Mouse (Mus musculus): ENCODE results near the gene Cdkn2b. TPM values are rescaled to one million over a fixed set of nuclear protein-coding genes. Genes with fewer than 3 reads are reported as not detected.

Cdkn2b gene
- under 1 TPM; 0.50 to 0.76 TPM for total RNA-seq (2021)

- intact Hi-C loops (cut with DNase I): loop anchor here (1.0 kb wide), 1 partner anchor 165 kb away; no protein-coding TSS in a partner anchor
- DNase-seq: peak; percentile 95 to 96
These were observed at the start of gene Cdkn2b for GRCm38 (mm10) chr4:89310491-89311254. Cdkn2b (minus strand) TSS chr4:89311039.

DNA sequence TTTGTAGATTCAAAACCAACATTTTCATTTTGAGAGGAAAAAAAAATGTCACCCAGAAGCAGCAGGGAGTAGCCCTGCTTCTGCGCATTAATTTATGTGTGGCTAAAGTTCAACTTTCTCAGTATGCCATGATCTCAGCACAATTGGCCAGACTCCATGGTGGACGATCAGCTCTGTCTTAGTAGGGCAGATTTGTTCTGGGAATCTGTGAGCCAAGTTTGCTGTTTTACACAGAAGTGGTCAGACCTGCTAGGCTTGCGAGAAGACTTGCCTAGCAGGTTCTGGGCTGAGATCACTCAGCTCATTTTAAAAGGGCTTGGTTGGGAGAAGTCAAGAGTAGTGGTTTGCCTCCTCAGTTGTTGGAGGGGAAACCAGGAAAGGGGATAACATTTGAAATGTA is 49.5 kb upstream of the Cdkn2b start:
- no peak for DNase-seq
- intact Hi-C loops (cut with DNase I): no loop called here

- DNase-seq: no peak
- intact Hi-C loops (cut with DNase I): no loop called here
These were observed 48.7 kb upstream of the Cdkn2b start for GRCm38 (mm10) chr4:89359506-89359905.

DNA sequence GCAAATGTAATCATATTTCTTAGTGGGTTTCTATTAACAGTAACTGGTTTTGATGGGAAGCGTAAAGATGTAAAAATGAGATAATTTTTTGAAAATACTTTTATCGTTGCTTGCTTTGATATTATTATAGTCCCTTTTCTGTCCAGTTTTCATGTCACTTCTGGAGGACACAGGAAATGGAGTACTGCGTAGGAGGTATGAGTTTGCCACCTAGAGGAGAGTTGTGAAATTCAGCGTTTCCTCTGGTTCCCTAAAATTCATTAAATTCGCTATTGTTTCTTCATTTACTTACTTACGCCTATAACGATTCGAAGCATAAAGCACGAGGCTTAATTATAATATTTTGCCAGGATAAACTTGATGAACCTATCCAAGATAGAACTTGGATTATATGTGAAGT is 43.1 kb upstream of the Cdkn2b start:
- no peak for DNase-seq
- intact Hi-C loops (cut with DNase I): no loop called here

DNA sequence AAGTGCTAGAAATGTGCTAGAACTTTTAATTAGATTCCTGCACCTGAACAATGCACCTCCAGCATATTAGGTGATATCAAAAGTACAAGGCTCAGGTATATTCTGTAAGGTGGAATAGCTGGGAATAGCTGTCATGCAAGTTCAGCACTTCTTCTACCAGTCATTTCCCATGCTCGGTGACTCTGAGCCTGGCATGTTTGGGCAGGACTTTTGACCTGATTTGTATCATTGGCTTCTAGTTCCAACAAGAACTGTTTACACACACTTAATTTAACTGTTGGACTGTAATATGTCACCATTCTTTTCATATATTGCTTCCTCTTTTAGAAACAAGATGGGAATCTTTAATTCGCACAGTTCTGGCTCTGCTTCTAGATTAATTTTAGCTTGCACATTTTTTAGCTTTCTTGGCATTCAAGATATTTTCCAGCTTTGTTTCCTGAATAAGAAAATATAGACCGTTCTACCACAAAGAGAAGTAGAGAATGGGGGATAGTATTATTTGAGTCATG is 42.3 kb upstream of the Cdkn2b start:
- no peak for DNase-seq
- intact Hi-C loops (cut with DNase I): no loop called here

DNA sequence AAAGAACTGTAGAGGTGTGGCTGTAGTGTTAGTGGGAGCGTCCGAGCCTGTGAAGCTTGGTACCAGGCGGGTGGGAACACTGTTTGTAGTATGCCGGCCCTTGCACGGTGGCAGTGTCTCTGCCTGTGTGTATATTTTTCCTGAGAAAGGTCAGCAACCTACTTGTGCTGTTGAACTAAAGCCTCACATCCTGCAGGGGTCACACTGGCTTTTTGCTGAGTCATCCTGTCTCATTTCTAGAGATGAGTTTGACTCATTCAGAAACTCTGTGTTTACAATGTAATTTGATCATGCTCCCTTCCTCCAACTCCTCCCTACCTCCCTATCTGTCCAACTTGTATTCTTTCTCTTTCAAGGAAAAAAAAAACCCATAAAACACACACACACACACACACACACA is 40.6 kb upstream of the Cdkn2b start:
- intact Hi-C loops (cut with DNase I): no loop called here
- DNase-seq: no peak

DNA sequence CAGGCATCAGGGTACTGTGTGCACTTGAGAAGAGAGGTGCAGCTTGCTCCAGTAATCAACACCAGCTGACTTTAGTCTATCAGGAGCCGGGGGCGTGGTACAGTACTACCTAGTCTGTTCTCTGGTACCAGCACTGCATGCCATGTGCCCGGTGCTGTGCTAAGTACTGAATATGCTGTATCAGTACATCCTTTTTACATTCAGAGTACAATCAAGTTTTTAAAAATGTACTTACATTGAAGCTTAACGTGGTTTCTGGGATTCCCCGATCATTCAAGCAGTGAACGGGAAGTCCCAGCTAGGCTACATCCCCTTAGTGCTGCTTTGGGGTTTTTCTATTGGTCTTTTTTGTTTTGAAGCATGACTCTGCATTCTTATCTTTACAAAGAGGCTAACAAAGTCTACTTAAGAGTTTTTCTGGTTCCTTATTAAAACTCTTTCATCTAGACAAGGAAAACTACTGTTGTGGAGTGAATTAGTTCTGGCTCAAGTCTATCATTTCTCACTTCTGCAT is 40.2 kb upstream of the Cdkn2b start:
- DNase-seq: no peak

GRCm38 (mm10) chr4:89350391-89350790 is 39.6 kb upstream of the Cdkn2b start:
- DNase-seq: no peak
- intact Hi-C loops (cut with DNase I): no loop called here

More for the DNA sequence above, 40.2 kb upstream of the Cdkn2b start:
- intact Hi-C loops (cut with DNase I): no loop called here

- DNase-seq: no peak
- intact Hi-C loops (cut with DNase I): no loop called here
These were observed 38.0 kb upstream of the Cdkn2b start for GRCm38 (mm10) chr4:89348842-89349241.

DNA sequence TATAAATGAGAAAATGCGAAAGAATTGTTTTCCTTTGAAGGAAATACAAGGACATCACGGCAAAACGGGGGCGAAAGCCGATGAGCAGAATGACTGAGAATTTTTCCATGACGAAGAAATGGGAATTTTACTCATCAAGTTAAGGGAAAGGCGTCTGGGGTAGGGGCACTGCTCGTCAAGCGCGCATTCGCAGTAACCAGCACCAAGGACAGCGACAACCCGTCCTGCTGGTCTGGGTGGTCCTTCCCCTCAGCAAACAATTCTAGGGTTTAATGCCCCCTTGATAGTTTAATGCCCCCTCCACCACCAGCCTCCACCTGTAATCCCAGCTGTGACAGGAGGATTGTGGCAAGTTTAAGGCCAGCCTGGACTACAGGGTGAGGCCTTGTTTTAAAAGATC is 2.6 kb upstream of the Cdkn2b start:
- intact Hi-C loops (cut with DNase I): no loop called here
- no peak for DNase-seq

DNA sequence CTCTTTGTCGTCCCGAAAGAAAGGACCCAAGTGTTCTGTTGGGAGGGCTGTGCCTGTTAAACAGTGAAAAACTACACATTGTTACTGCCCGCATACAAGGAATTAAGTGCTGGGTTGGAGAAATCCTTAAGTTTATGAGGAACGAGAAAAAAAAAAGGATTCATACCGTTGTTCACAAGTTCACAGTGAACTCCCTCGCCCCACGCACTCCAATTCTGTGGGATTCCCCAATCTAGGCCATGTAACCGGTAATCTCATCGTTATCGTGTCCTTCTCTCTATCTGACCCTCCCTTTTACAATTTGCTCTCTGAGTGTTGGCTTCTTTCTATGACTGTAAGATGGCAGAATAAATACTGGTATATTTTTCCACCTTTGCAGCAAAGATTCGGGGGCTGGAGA is 843 bp downstream of the Cdkn2b start:
- no peak for DNase-seq
- intact Hi-C loops (cut with DNase I): loop anchor here (1.0 kb wide), 1 partner anchor 165 kb away; no protein-coding TSS in a partner anchor

- intact Hi-C loops (cut with DNase I): no loop called here
- DNase-seq: no peak
These were observed 2.8 kb downstream of the Cdkn2b start for GRCm38 (mm10) chr4:89308001-89308400.

GRCm38 (mm10) chr4:89306798-89307365 is 4.0 kb downstream of the Cdkn2b start:
- intact Hi-C loops (cut with DNase I): no loop called here

GRCm38 (mm10) chr4:89305691-89306090 is 5.1 kb downstream of the Cdkn2b start:
- DNase-seq: no peak
- intact Hi-C loops (cut with DNase I): no loop called here

More at GRCm38 (mm10) chr4:89306798-89307365, 4.0 kb downstream of the Cdkn2b start:
- no peak for DNase-seq

DNA sequence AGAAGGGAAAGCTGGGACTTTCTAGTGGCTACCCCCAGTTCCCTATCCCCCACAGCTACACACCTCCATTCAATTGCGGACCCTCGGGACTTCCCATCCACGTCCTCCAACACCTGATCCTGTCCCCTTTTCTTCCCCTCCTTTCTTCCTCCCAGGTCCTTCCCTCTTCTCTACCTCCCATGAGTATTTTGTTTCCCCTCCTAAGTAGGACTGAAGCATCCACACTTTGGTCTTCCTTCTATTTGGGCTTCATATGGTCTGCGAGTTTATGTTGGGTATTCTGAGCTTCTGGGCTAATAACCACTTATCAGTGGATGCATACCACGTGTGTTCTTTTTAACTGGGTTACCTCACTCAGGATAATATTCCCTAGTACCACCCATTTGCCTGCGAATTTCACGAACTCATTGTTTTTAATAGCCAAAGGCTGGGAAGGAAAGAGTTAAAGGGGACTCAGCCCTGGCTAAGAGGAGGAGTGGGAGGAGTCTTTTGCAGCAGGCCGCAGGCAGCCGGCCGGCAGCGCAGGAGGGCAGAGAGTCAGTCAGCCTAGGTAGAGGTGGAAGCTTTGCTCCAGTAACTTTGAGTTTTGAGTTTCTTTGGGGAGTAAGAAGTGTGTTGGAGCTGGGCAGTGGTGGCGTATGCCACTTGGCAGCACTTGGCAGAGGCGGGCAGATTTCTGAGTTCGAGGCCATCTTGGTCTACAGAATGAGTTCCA is 7.4 kb downstream of the Cdkn2b start:
- intact Hi-C loops (cut with DNase I): no loop called here
- DNase-seq: no peak

DNA sequence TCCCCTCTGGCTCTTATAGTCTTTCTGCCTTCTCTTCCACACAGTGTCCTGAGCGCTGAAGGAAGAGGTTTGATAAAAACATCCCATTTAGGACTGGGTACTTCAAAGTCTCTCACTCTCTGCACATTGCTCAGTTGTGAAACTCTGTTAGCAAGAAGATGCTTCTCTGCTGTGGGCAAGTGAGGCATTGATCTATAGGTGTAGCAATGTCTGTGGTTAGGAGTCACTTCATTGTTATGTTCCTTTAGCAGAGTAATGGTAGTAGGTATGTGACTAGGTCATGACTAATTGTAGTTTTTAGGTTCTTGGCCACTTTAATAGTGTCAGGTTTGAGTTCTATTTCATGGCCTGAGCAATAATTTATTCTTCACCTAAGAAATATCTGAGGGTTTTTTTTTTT is 8.7 kb downstream of the Cdkn2b start:
- intact Hi-C loops (cut with DNase I): no loop called here
- no peak for DNase-seq

DNA sequence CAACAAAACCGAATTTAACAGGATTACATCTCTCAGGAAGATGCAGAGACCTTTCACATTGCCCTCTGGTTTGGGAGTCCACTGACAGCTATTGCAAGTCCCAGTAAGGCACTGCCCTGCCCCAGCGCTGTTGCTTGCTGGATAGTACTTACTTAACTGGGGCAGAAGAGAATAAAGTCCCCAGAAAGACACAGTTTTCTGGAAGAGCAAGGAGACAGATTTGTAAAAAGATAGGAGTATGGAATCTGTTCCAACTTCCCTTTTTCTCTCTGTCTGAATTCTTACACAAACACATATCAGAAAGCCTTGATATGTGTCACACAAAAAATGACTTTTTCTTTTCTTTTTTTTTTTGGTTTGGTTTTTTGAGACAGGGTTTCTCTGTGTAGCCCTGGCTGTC is 11.1 kb downstream of the Cdkn2b start:
- no peak for DNase-seq
- intact Hi-C loops (cut with DNase I): no loop called here

- DNase-seq: no peak
- intact Hi-C loops (cut with DNase I): no loop called here
These were observed 15.2 kb downstream of the Cdkn2b start for GRCm38 (mm10) chr4:89295441-89296220.

DNA sequence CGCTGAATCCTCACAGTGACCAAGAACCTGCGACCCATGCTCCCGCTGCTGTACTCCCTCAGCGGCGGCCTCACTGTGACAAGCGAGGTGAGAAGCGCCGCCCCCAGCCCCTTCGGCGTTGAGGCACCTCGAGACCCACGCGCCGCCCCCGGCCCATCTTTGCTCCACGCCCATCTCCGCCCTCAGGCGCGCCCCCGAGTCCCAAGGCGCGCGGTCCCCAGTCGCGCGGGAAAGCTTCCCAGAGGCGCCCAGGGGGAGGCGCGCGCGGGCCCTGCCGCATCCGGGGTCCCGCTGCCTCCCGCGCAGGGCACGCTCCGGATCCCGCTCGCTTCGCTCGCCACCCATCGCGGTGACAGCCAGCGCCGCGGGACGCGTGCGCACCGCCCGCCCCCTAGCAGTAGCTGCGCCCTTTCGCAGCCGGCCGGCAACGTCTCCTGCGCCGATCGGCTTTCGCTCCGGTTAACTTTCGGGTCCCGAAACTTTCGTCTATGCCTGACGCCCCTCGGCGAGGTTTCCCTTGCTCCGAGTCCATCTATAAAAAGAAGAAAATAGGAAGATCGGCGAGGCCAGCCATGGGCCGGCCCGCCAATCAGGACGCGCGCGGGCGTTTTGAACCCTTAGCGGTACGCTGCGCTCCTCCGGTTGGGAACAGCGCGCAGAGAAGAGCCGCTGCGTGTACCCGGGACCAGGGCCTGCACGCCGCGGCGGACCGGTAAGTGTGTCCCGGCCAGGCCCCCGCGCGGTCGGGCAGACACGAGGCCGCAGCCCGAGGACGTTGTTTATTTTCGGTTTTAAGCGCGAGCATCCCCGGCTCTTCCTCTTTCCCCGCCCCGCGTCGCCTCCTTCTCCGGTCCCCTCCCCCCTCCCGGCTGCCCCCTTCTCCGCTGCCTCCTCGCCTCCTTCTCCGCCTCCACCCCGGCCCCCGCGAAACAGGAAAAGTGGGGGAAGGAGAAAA is 16.1 kb downstream of the Cdkn2b start, which contains the start of gene Cdkn2a:
TSS of gene Cdkn2a (minus strand) at position 168 of the 955 bp plus-strand sequence.
- peak; percentile 63 to 79 for DNase-seq
- intact Hi-C loops (cut with DNase I): loop anchor here (5.0 kb wide), 3 partner anchors 152 to 233 kb away; no protein-coding TSS in a partner anchor

Measured in heart, postnatal 36 days (tissue).